Mouse (Mus musculus): ENCODE data around the gene Patz1. TPM values are rescaled to one million over a fixed set of nuclear protein-coding genes. Genes with fewer than 3 reads are reported as not detected.

The Patz1 gene
- polyA plus RNA-seq, 1 experiment from 2014 or later, result 51.0 TPM

GRCm38 (mm10) chr11:3266079-3266685 is 22.5 kb upstream of the Patz1 start, which contains the start of gene Drg1:
TSS of gene Drg1 (minus strand) at chr11:3266415.
- TF ChIP-seq CTCF (IDR thresholded peaks at IDR 0.05; ENCODE audit: low read depth), result 0 out of 2 replicates have a peak, but pooled peaks have one; percentile 1
- Histone ChIP-seq H3K27me3 (ENCODE audit: insufficient read depth, low read length) (no peaks in the 10 kb centered on the region), H3K9me3 (replicated peaks; ENCODE audit: low read length) (no peaks in the 10 kb centered on the region), H3K4me1 (replicated peaks; ENCODE audit: insufficient read depth, low read length) (peaks cover 11% of the 10 kb centered on the region), H3K36me3 (ENCODE audit: insufficient read depth, low read length) (peaks cover 16% of the 10 kb centered on the region; the same call in 1 of the 2 replicates), H3K27ac (peak within 1 kb of the TSS; percentile 96), H3K4me3 (replicated peaks; ENCODE audit: low read depth, low read length) (peak within 1 kb of the TSS; percentile 84), H3K4me2 (ENCODE audit: low read length) (peak within 1 kb of the TSS; percentile 68), H3K9ac (ENCODE audit: low read depth, low read length) (peak within 1 kb of the TSS; percentile 99)
- WGBS, result under 1% methylated on average over 67 of the region's 72 CpGs
- DNase-seq (ENCODE audit: low spot score) (peak; percentile 98), ATAC-seq (replicated peaks; ENCODE audit: low FRiP score, low read depth) (peak; percentile 98)

DNA sequence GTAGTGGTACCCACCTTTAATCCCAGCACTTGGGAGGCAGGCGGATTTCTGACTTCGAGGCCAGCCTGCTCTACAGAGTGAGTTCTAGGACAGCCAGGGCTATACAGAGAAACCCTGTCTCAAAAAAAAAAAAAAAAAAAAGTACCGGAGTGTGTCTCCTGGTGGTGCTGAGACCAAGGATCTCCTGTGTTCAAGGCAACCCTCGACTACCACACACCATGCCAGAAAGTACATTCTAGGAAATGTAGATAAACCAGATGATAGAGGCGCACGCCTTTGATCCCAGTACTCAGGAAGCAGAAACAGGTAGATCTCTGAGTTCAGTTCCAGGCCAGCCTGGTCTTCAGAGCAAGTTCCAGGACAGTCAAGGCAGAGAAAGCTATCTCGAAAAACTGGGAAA is 21.5 kb upstream of the Patz1 start:
- H3K27ac ChIP-seq, result peak overlapping the region; percentile 86
- no peaks in the 10 kb centered on the region for H3K27me3 ChIP-seq (ENCODE audit: insufficient read depth, low read length)
- H3K9ac ChIP-seq (ENCODE audit: low read depth, low read length), result peak overlapping the region; percentile 99; the same call in 1 of the 2 replicates
- ATAC-seq (replicated peaks; ENCODE audit: low FRiP score, low read depth) (no peak), DNase-seq (ENCODE audit: low spot score) (no peak)
- H3K4me1 ChIP-seq (replicated peaks; ENCODE audit: insufficient read depth, low read length), result peaks cover 11% of the 10 kb centered on the region
- 53% methylated on average over 7 of the region's 7 CpGs for WGBS
- peak overlapping the region; percentile 84 for H3K4me3 ChIP-seq (replicated peaks; ENCODE audit: low read depth, low read length)
- TF ChIP-seq CTCF (IDR thresholded peaks at IDR 0.05; ENCODE audit: low read depth), result no peak
- no peaks in the 10 kb centered on the region for H3K9me3 ChIP-seq (replicated peaks; ENCODE audit: low read length)
- H3K36me3 ChIP-seq (ENCODE audit: insufficient read depth, low read length), result peaks cover 6% of the 10 kb centered on the region; the same call in 1 of the 2 replicates
- peak overlapping the region; percentile 65 for H3K4me2 ChIP-seq (ENCODE audit: low read length)

- no peak overlapping the region for H3K4me2 ChIP-seq (ENCODE audit: low read length)
- ATAC-seq (replicated peaks; ENCODE audit: low FRiP score, low read depth), result no peak
- H3K9ac ChIP-seq (ENCODE audit: low read depth, low read length), result no peak overlapping the region
- TF ChIP-seq CTCF (IDR thresholded peaks at IDR 0.05; ENCODE audit: low read depth), result no peak
- WGBS, result 25% methylated on average over 4 of the region's 4 CpGs
- no peak for DNase-seq (ENCODE audit: low spot score)
- H3K4me3 ChIP-seq (replicated peaks; ENCODE audit: low read depth, low read length), result no peak overlapping the region
- H3K27ac ChIP-seq, result no peak overlapping the region
- H3K27me3 ChIP-seq (ENCODE audit: insufficient read depth, low read length), result no peaks in the 10 kb centered on the region
- H3K4me1 ChIP-seq (replicated peaks; ENCODE audit: insufficient read depth, low read length), result peaks cover 11% of the 10 kb centered on the region
- H3K36me3 ChIP-seq (ENCODE audit: insufficient read depth, low read length), result no peaks in the 10 kb centered on the region
- no peaks in the 10 kb centered on the region for H3K9me3 ChIP-seq (replicated peaks; ENCODE audit: low read length)
Observed at GRCm38 (mm10) chr11:3269241-3269640, 19.4 kb upstream of the Patz1 start.

- Histone ChIP-seq H3K9ac (ENCODE audit: low read depth, low read length) (no peak overlapping the region), H3K4me3 (replicated peaks; ENCODE audit: low read depth, low read length) (no peak overlapping the region), H3K4me2 (ENCODE audit: low read length) (no peak overlapping the region), H3K4me1 (replicated peaks; ENCODE audit: insufficient read depth, low read length) (no peaks in the 10 kb centered on the region), H3K9me3 (replicated peaks; ENCODE audit: low read length) (no peaks in the 10 kb centered on the region), H3K27me3 (ENCODE audit: insufficient read depth, low read length) (no peaks in the 10 kb centered on the region), H3K27ac (no peak overlapping the region), H3K36me3 (ENCODE audit: insufficient read depth, low read length) (no peaks in the 10 kb centered on the region)
- no peak for TF ChIP-seq CTCF (IDR thresholded peaks at IDR 0.05; ENCODE audit: low read depth)
- ATAC-seq (replicated peaks; ENCODE audit: low FRiP score, low read depth) (no peak), DNase-seq (ENCODE audit: low spot score) (no peak)
- WGBS, result 49% methylated on average over 5 of the region's 5 CpGs
Observed at GRCm38 (mm10) chr11:3278351-3278750, 10.3 kb upstream of the Patz1 start.

- H3K9me3 ChIP-seq (replicated peaks; ENCODE audit: low read length), result no peaks in the 10 kb centered on the region
- no peak overlapping the region for H3K4me2 ChIP-seq (ENCODE audit: low read length)
- H3K9ac ChIP-seq (ENCODE audit: low read depth, low read length), result no peak overlapping the region
- WGBS, result 71% methylated on average over 2 of the region's 2 CpGs
- no peaks in the 10 kb centered on the region for H3K27me3 ChIP-seq (ENCODE audit: insufficient read depth, low read length)
- H3K36me3 ChIP-seq (ENCODE audit: insufficient read depth, low read length), result no peaks in the 10 kb centered on the region
- TF ChIP-seq CTCF (IDR thresholded peaks at IDR 0.05; ENCODE audit: low read depth), result no peak
- ATAC-seq (replicated peaks; ENCODE audit: low FRiP score, low read depth) (no peak), DNase-seq (ENCODE audit: low spot score) (no peak)
- H3K27ac ChIP-seq, result no peak overlapping the region
- H3K4me3 ChIP-seq (replicated peaks; ENCODE audit: low read depth, low read length), result no peak overlapping the region
- no peaks in the 10 kb centered on the region for H3K4me1 ChIP-seq (replicated peaks; ENCODE audit: insufficient read depth, low read length)
Observed at GRCm38 (mm10) chr11:3279729-3280128, 8.9 kb upstream of the Patz1 start.

DNA sequence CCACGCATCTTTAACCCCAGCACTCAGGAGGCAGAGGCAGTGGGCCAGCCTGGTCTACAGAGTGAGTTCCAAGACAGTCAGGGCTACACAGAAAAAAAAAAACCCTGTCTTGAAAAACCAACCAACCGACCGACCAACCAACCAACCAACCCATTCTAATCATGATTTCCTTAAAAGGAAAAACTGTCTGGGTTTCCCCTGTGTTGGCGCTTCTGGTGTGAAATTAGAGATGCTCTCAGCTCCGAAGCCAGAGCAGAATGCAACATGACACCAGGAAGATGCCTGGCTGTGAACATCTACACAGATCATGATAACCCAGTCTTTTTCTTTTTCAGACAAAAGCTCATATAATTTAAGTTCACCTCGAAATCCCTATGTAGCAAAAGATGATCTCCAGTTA is 5.8 kb upstream of the Patz1 start:
- WGBS, result 62% methylated on average over 6 of the region's 6 CpGs
- H3K4me2 ChIP-seq (ENCODE audit: low read length), result no peak overlapping the region
- H3K36me3 ChIP-seq (ENCODE audit: insufficient read depth, low read length), result no peaks in the 10 kb centered on the region
- H3K4me1 ChIP-seq (replicated peaks; ENCODE audit: insufficient read depth, low read length), result no peaks in the 10 kb centered on the region
- no peaks in the 10 kb centered on the region for H3K27me3 ChIP-seq (ENCODE audit: insufficient read depth, low read length)
- H3K9ac ChIP-seq (ENCODE audit: low read depth, low read length), result no peak overlapping the region
- H3K9me3 ChIP-seq (replicated peaks; ENCODE audit: low read length), result no peaks in the 10 kb centered on the region
- no peak overlapping the region for H3K27ac ChIP-seq
- H3K4me3 ChIP-seq (replicated peaks; ENCODE audit: low read depth, low read length), result no peak overlapping the region
- TF ChIP-seq CTCF (IDR thresholded peaks at IDR 0.05; ENCODE audit: low read depth), result no peak
- ATAC-seq (replicated peaks; ENCODE audit: low FRiP score, low read depth) (no peak), DNase-seq (ENCODE audit: low spot score) (no peak)

Data from kidney, postnatal 0 days (tissue).